Mouse (Mus musculus) liver, embryonic 16.5 days (tissue): ENCODE measurements at regions not wholly inside any gene's neighbourhood (a gene's known extent, or its start where the extent isn't known, plus 50 kb on each side); places are given as distances from the start of the nearest gene placed in this dataset.

Experiments
- ATAC-seq: fragments of 200-750 bp; cut with Nextera tagmentation; 2 replicates; pipeline ENCODE4 v1.8.0; 2017; ENCODE audit warnings: low read depth, mild to moderate bottlenecking, moderate number of reproducible peaks, moderate library complexity
- H3K27ac ChIP-seq: fragments of 300-500 bp; sonication (generic); 2 replicates; pipeline ENCODE4 v1.5.1; 2014; ENCODE audit warnings: mild to moderate bottlenecking, low read length
- H3K27me3 ChIP-seq: fragments of 300-500 bp; sonication (generic); 2 replicates; pipeline ENCODE4 v1.6.1; 2014; ENCODE audit warnings: low read depth, low read length, mixed read lengths; ENCODE audit not compliant: control insufficient read depth, insufficient read depth
- H3K36me3 ChIP-seq: fragments of 300-500 bp; sonication (generic); 2 replicates; pipeline ENCODE4 v1.6.1; 2014; ENCODE audit warnings: mild to moderate bottlenecking; ENCODE audit not compliant: control insufficient read depth, insufficient read depth
- H3K4me1 ChIP-seq: fragments of 300-500 bp; sonication (generic); 2 replicates; pipeline ENCODE4 v1.6.1; 2014; ENCODE audit warnings: low read depth, low read length, mixed read lengths; ENCODE audit not compliant: control insufficient read depth
- H3K4me2 ChIP-seq: fragments of 300-500 bp; sonication (generic); 2 replicates; pipeline ENCODE4 v1.6.1; 2014; ENCODE audit warnings: low read depth, low read length, mixed read lengths
- H3K4me3 ChIP-seq: fragments of 300-500 bp; sonication (generic); 2 replicates; pipeline ENCODE4 v1.5.1; 2014; ENCODE audit warnings: low read depth, mild to moderate bottlenecking, low read length
- H3K9ac ChIP-seq: fragments of 300-500 bp; sonication (generic); 2 replicates; pipeline ENCODE4 v1.6.1; 2014; ENCODE audit warnings: low read depth, low read length
- H3K9me3 ChIP-seq: fragments of 300-500 bp; sonication (generic); replicated peaks from 2 replicates; pipeline ENCODE4 v1.6.1; 2016; ENCODE audit warnings: low read length; ENCODE audit not compliant: control insufficient read depth
- WGBS: fragments of 180-500 bp; shearing (Covaris S2); extraction: QIAGEN DNeasy Blood & Tissue Kit; methylation state at CpG from one replicate; pipeline ENCODE4 v1.1.7; 2014; ENCODE audit not compliant: insufficient replicate concordance; 5-methylcytosine and 5-hydroxymethylcytosine counted together

DNA sequence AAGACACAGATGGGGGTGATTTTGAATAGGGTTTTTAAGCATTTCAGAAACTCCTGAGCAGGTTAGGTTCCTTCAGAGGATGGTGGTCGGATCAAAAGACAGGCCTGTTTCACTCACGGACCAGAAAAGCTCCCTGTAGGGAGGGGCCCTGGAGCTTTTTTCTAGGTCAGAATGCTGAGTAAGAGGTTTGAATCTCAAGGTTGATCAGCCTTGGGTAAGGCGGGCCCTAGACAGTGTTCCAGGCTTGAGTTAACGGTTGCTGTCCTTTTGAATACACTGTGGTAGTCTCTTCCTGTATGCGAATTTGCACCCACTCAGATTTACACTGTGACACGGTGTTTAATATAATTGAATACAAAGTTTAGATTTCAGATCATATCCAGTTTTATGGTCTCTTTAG is 75.2 kb upstream of the 1700020N01Rik start:
- WGBS, result 72% methylated on average over 6 of the region's 6 CpGs
- Histone ChIP-seq H3K9ac (no peak overlapping the region), H3K36me3 (no peaks in the 10 kb centered on the region), H3K27me3 (no peaks in the 10 kb centered on the region), H3K4me3 (no peak overlapping the region), H3K27ac (no peak overlapping the region), H3K4me2 (no peak overlapping the region), H3K4me1 (no peaks in the 10 kb centered on the region), H3K9me3 (no peaks in the 10 kb centered on the region)
- no peak for ATAC-seq

GRCm38 (mm10) chr10:21520854-21521253 is 72.1 kb upstream of the 1700020N01Rik start:
- 70% methylated on average over 9 of the region's 9 CpGs for WGBS
- Histone ChIP-seq H3K9ac (no peak overlapping the region), H3K27me3 (no peaks in the 10 kb centered on the region), H3K4me3 (no peak overlapping the region), H3K9me3 (no peaks in the 10 kb centered on the region), H3K4me1 (no peaks in the 10 kb centered on the region; the same call in 1 of the 2 replicates), H3K36me3 (no peaks in the 10 kb centered on the region), H3K27ac (no peak overlapping the region), H3K4me2 (no peak overlapping the region)
- no peak for ATAC-seq

DNA sequence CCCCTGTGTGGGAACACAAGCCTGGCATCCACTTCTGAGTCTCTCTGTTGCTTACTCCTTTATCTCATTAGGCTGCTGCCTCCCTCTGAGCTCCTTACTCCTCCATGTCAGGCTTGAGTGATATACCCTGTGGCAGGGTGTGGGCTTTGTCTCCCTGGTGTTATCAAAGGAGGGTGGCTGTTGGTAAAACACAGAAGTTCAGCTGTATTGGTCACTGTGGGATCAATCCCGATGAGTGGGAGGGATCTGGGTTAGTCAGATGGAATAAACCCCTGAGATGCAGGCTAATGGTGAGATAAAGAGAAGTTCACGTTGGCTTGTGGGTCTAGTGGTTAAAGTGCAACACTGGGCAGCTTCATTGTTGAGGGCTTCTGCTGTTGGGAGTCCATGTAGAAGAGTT is 67.4 kb upstream of the 1700020N01Rik start:
- H3K9me3 ChIP-seq, result no peaks in the 10 kb centered on the region
- no peak overlapping the region for H3K27ac ChIP-seq
- peak; percentile 64 for ATAC-seq
- no peaks in the 10 kb centered on the region; the same call in 1 of the 2 replicates for H3K4me1 ChIP-seq
- no peaks in the 10 kb centered on the region for H3K27me3 ChIP-seq
- H3K4me3 ChIP-seq, result no peak overlapping the region
- 18% methylated on average over 2 of the region's 2 CpGs for WGBS
- no peaks in the 10 kb centered on the region for H3K36me3 ChIP-seq
- no peak overlapping the region for H3K9ac ChIP-seq
- no peak overlapping the region for H3K4me2 ChIP-seq

DNA sequence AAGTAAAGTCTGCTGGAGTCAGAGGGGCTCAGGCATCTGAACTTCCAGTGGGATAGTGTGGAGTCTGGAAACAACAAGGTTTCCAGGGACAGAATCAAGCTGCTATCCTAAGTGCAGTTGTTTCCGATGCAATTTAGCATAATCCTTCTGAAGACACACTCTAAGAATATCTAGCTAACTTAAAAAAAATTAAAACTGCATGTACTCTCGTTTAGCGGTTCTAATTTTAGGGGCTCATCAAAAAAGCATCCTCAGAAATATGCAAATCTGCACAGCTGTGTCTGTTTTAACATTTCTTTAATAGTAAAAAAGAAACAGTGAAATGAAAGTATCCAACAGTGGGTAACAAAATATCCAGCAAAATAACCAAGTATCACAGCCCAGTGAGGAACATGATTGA is 64.5 kb upstream of the 1700020N01Rik start:
- ATAC-seq, result no peak
- Histone ChIP-seq H3K36me3 (no peaks in the 10 kb centered on the region), H3K4me2 (no peak overlapping the region), H3K27me3 (no peaks in the 10 kb centered on the region), H3K9ac (no peak overlapping the region), H3K9me3 (no peaks in the 10 kb centered on the region), H3K27ac (no peak overlapping the region), H3K4me3 (no peak overlapping the region), H3K4me1 (no peaks in the 10 kb centered on the region; the same call in 1 of the 2 replicates)
- WGBS, result 69% methylated on average over 3 of the region's 3 CpGs

GRCm38 (mm10) chr10:21529098-21529749 is 63.7 kb upstream of the 1700020N01Rik start:
- no peak overlapping the region for H3K9ac ChIP-seq
- H3K4me3 ChIP-seq, result no peak overlapping the region
- H3K4me1 ChIP-seq, result no peaks in the 10 kb centered on the region; the same call in 1 of the 2 replicates
- H3K27ac ChIP-seq, result no peak overlapping the region
- H3K4me2 ChIP-seq, result no peak overlapping the region
- no peaks in the 10 kb centered on the region for H3K27me3 ChIP-seq
- ATAC-seq, result no peak
- WGBS, result 60% methylated on average over 10 of the region's 10 CpGs
- no peaks in the 10 kb centered on the region for H3K36me3 ChIP-seq
- no peaks in the 10 kb centered on the region for H3K9me3 ChIP-seq

DNA sequence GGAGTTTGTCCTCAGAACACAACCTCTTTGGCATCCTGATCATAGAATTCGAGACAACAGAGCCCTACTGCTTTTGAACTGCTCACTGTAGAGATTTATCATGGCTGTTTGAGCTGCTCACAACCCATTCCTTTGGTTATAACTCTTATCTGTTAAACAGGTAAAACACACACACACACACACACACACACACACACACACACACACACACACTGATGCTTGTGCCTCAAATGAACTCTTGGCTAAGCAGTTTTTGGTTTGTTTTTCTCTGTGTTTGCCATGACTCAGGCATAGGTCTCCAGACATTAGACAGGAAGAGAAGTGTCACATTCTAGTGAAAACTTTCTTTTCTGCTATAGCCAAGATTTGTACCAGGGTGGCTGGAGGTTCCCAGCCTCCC is 60.8 kb upstream of the 1700020N01Rik start:
- Histone ChIP-seq H3K4me2 (no peak overlapping the region), H3K4me1 (no peaks in the 10 kb centered on the region), H3K9ac (no peak overlapping the region), H3K27ac (no peak overlapping the region), H3K36me3 (no peaks in the 10 kb centered on the region), H3K4me3 (no peak overlapping the region), H3K27me3 (no peaks in the 10 kb centered on the region), H3K9me3 (no peaks in the 10 kb centered on the region)
- WGBS, result 58% methylated on average over 1 of the region's 1 CpGs
- no peak for ATAC-seq

GRCm38 (mm10) chr10:21535631-21536030 is 57.3 kb upstream of the 1700020N01Rik start:
- Histone ChIP-seq H3K4me3 (no peak overlapping the region), H3K9ac (no peak overlapping the region), H3K27ac (no peak overlapping the region), H3K36me3 (no peaks in the 10 kb centered on the region), H3K4me1 (no peaks in the 10 kb centered on the region), H3K27me3 (no peaks in the 10 kb centered on the region), H3K9me3 (no peaks in the 10 kb centered on the region), H3K4me2 (no peak overlapping the region)
- no peak for ATAC-seq
- WGBS, result 49% methylated on average over 5 of the region's 5 CpGs

DNA sequence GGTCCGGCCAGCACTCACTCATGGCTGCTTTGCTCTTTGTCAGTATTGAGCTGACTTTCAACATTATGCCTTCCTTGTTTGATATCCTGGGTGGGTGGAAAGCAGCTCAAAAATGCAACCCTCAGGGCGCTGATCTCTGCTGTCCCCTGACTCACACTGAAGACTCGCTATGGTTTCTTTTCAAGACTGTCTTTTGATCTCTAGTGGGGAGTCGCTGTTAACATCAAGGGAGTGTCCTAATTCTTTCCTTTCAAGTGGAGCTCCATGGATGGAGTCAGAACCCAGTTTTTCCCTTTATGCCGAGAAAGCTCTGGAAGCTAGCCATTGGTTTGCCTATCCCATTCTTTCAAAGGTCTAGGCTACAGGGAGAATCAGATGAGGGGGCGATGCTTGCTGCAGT is 54.5 kb upstream of the 1700020N01Rik start:
- no peak for ATAC-seq
- 68% methylated on average over 6 of the region's 6 CpGs for WGBS

More for the DNA sequence above, 54.5 kb upstream of the 1700020N01Rik start:
- no peak overlapping the region for H3K9ac ChIP-seq
- no peak overlapping the region for H3K4me3 ChIP-seq
- no peaks in the 10 kb centered on the region for H3K9me3 ChIP-seq
- no peaks in the 10 kb centered on the region for H3K27me3 ChIP-seq
- H3K27ac ChIP-seq, result no peak overlapping the region
- H3K4me1 ChIP-seq, result no peaks in the 10 kb centered on the region
- no peak overlapping the region for H3K4me2 ChIP-seq
- H3K36me3 ChIP-seq, result no peaks in the 10 kb centered on the region
